Mouse (Mus musculus): ENCODE data around the gene Kcnk5.

Kcnk5 gene

GRCm38 (mm10) chr14:20093493-20093892, 88.1 kb downstream of the Kcnk5 start:
- in situ Hi-C loops (cut with MboI; ENCODE audit: low pct_unique_long_range_greater_than_20kb in 1 of 2, low sequenced_read_pairs in 2 of 2, unreplicated experiment in 1 of 2): no loop called here
